Mouse (Mus musculus) kidney, postnatal 0 days (tissue): Measurements from ENCODE around the gene Prkn. TPM values are rescaled to one million over a fixed set of nuclear protein-coding genes. Genes with fewer than 3 reads are reported as not detected.

Experiments
- ATAC-seq: fragments of 200-750 bp; cut with Nextera tagmentation; replicated peaks from 2 replicates; pipeline ENCODE4 v1.8.0; 2017; ENCODE audit warnings: low read depth, moderate number of reproducible peaks, moderate TSS enrichment, moderate library complexity; ENCODE audit not compliant: low FRiP score
- DNase-seq: peaks from one replicate; pipeline ENCODE4 v3.0.0-alpha.2; 2016; ENCODE audit warnings: low spot score
- H3K27ac ChIP-seq: fragments of 300-500 bp; sonication (generic); 2 replicates; pipeline ENCODE4 v1.5.1; 2014; ENCODE audit warnings: mild to moderate bottlenecking
- H3K27me3 ChIP-seq: fragments of 300-500 bp; sonication (generic); 2 replicates; pipeline ENCODE4 v1.6.1; 2014; ENCODE audit warnings: low read length, mixed read lengths; ENCODE audit not compliant: insufficient read depth
- H3K36me3 ChIP-seq: fragments of 300-500 bp; sonication (generic); 2 replicates; pipeline ENCODE4 v1.6.1; 2014; ENCODE audit warnings: low read length, mixed read lengths; ENCODE audit not compliant: insufficient read depth
- H3K4me1 ChIP-seq: fragments of 300-500 bp; sonication (generic); replicated peaks from 2 replicates; pipeline ENCODE4 v1.6.1; 2014; ENCODE audit warnings: antibody characterized with exemption, low read length, mixed read lengths; ENCODE audit not compliant: insufficient read depth
- H3K4me2 ChIP-seq: fragments of 300-500 bp; sonication (generic); 2 replicates; pipeline ENCODE4 v1.6.1; 2014; ENCODE audit warnings: mild to moderate bottlenecking, low read length, moderate library complexity, mixed read lengths
- H3K4me3 ChIP-seq: fragments of 300-500 bp; sonication (generic); replicated peaks from 2 replicates; pipeline ENCODE4 v1.5.1; 2014; ENCODE audit warnings: low read depth, low read length
- H3K9ac ChIP-seq: fragments of 300-500 bp; sonication (generic); 2 replicates; pipeline ENCODE4 v1.6.1; 2014; ENCODE audit warnings: low read depth, low read length
- H3K9me3 ChIP-seq: fragments of 300-500 bp; sonication (generic); replicated peaks from 2 replicates; pipeline ENCODE4 v1.6.1; 2016; ENCODE audit warnings: low read length, inconsistent platforms, mixed read lengths
- CTCF ChIP-seq: IDR thresholded peaks from 2 replicates; pipeline ENCODE4 v1.5.1; 2016; ENCODE audit warnings: antibody characterized with exemption, low read depth, mild to moderate bottlenecking, moderate library complexity
- WGBS: fragments of 180-500 bp; shearing (Covaris S2); extraction: QIAGEN DNeasy Blood & Tissue Kit; methylation state at CpG from one replicate; pipeline ENCODE4 v1.1.7; 2014; 5-methylcytosine and 5-hydroxymethylcytosine counted together
- polyA plus RNA-seq: library from polyadenylated mRNA; unstranded; fragments of >200 nt; fragmentation: Nextera tagmentation; extraction: Ambion mirVana; gene quantifications from 2 replicates; pipeline ENCODE4 v1.2.1, GENCODE M21; 2015

Gene Prkn
- polyA plus RNA-seq, 1 experiment from 2014 or later = 3.6 TPM

- 17% methylated on average over 14 of the region's 14 CpGs for WGBS
- Histone ChIP-seq H3K4me3 (no peak overlapping the region), H3K4me1 (peaks cover 10% of the 10 kb centered on the region; the same call in 1 of the 2 replicates), H3K9me3 (no peaks in the 10 kb centered on the region), H3K27me3 (no peaks in the 10 kb centered on the region), H3K27ac (no peak overlapping the region), H3K4me2 (peak overlapping the region; percentile 44), H3K9ac (no peak overlapping the region), H3K36me3 (no peaks in the 10 kb centered on the region)
- peak; percentile 65 for TF ChIP-seq CTCF
- peak; percentile 76 for DNase-seq
- ATAC-seq = peak; percentile 78; the same call in 1 of the 2 replicates
These were observed 227.7 kb downstream of the Prkn start for GRCm38 (mm10) chr17:11067704-11068475.

DNA sequence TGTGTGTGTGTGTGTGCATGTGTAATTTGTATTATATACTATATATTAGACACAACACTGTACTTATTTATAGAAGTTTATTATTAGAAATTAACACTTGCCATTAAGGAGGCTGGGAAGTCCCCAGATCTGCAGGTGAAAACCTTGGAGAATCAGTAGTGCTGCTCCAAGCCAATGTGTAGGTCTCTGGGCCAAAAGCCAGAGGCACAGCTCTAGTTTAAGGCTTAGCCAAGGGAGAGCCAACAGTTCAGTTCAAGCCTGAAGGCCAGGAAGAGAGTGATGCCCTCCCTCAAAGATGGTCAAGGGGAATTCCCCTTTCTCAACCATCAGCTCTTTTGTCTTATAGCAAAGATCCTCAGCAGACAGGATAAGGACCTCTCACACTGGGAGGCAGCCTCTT is 230.8 kb downstream of the Prkn start:
- ATAC-seq (no peak), DNase-seq (no peak)
- no peak overlapping the region for H3K4me2 ChIP-seq
- no peaks in the 10 kb centered on the region for H3K36me3 ChIP-seq
- no peak overlapping the region for H3K27ac ChIP-seq
- H3K9ac ChIP-seq = no peak overlapping the region
- H3K4me3 ChIP-seq = no peak overlapping the region
- no peaks in the 10 kb centered on the region for H3K27me3 ChIP-seq
- TF ChIP-seq CTCF = no peak
- H3K9me3 ChIP-seq = no peaks in the 10 kb centered on the region
- H3K4me1 ChIP-seq = peaks cover 10% of the 10 kb centered on the region; the same call in 1 of the 2 replicates

DNA sequence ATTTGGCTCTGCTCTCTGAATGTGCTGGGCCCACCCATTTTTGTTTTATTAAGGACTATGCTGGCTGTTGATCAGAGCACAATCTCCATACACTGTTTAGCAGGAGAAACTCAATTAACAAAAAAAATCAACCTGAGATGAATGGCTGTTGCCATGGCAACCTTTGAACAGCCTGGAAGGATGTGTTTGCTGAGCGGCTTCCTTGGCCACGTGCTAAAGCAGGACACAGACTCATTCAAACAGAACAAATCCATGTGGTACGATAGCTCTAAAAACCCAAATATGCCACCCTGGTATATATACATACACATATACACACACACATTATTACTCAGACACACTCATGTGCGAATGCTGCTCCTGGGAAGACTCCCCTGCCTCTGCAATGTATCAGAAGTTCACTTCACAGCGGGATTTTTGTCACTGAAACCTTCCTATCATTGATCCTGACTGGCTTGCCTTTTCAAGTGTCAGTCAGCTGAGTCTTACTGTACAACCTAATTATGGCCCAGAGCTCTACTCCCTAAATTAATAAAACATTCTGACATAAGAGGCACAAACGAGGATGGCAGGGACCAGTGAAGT is 236.2 kb downstream of the Prkn start:
- TF ChIP-seq CTCF = no peak
- no peak overlapping the region for H3K4me2 ChIP-seq
- H3K9ac ChIP-seq = no peak overlapping the region
- DNase-seq = no peak
- no peaks in the 10 kb centered on the region for H3K27me3 ChIP-seq
- no peak for ATAC-seq
- no peak overlapping the region for H3K27ac ChIP-seq
- H3K9me3 ChIP-seq = no peaks in the 10 kb centered on the region
- WGBS = 56% methylated on average over 6 of the region's 6 CpGs
- H3K36me3 ChIP-seq = no peaks in the 10 kb centered on the region
- no peak overlapping the region for H3K4me3 ChIP-seq
- no peaks in the 10 kb centered on the region for H3K4me1 ChIP-seq

DNA sequence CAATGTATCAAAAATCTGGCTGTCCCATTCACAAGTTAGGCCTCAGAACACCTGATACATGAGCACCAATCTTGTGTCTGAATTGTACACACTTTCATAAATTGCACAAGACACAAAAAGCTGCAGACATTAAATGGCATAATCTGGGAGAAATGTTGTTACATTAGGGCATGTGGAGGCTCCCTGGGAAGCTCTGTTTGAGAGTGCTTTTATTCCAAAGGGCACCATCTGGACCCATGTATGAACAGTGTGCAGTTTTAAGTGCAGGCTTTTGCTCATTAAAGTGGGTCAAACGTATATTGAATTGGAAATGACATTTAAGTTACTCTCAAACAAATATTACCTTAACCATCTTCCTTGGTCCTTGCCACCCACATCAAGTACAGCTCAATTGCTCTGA is 246.3 kb downstream of the Prkn start:
- DNase-seq (no peak), ATAC-seq (no peak)
- H3K9ac ChIP-seq = no peak overlapping the region
- no peak overlapping the region for H3K4me2 ChIP-seq
- no peaks in the 10 kb centered on the region for H3K4me1 ChIP-seq
- H3K27ac ChIP-seq = no peak overlapping the region
- TF ChIP-seq CTCF = no peak
- H3K9me3 ChIP-seq = no peaks in the 10 kb centered on the region
- no peaks in the 10 kb centered on the region for H3K36me3 ChIP-seq
- no peaks in the 10 kb centered on the region for H3K27me3 ChIP-seq
- no peak overlapping the region for H3K4me3 ChIP-seq
- WGBS = 80% methylated on average over 1 of the region's 1 CpGs

DNA sequence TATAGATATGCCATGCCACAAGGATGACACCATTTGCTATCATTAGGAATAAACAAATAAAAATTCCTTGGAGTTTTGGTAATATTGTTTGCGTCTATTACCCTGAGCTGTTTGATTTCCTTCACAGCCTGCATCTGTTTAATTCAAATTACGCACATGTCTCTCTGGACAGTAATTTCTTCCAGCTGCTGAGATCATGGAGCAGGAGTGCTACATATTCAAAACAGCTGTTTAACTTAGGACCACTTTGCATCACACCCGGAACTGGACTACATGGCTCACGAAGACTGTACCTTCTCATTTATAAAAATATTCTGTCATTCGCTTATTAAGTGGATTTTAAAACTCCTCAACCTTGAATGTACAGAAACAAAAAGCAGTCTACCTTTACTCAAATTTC is 246.9 kb downstream of the Prkn start:
- 67% methylated on average over 5 of the region's 5 CpGs for WGBS
- ATAC-seq (no peak), DNase-seq (peak; percentile 32)
- no peaks in the 10 kb centered on the region for H3K27me3 ChIP-seq
- H3K4me2 ChIP-seq = no peak overlapping the region
- H3K4me3 ChIP-seq = no peak overlapping the region
- no peaks in the 10 kb centered on the region for H3K36me3 ChIP-seq
- H3K9ac ChIP-seq = no peak overlapping the region
- no peak overlapping the region for H3K27ac ChIP-seq
- TF ChIP-seq CTCF = no peak
- no peaks in the 10 kb centered on the region for H3K4me1 ChIP-seq
- H3K9me3 ChIP-seq = no peaks in the 10 kb centered on the region

GRCm38 (mm10) chr17:11087823-11088222 is 247.6 kb downstream of the Prkn start:
- DNase-seq = no peak

More at GRCm38 (mm10) chr17:11087823-11088222, 247.6 kb downstream of the Prkn start:
- Histone ChIP-seq H3K27me3 (no peaks in the 10 kb centered on the region), H3K9ac (no peak overlapping the region), H3K4me3 (no peak overlapping the region), H3K36me3 (no peaks in the 10 kb centered on the region), H3K27ac (no peak overlapping the region), H3K4me2 (no peak overlapping the region), H3K4me1 (no peaks in the 10 kb centered on the region), H3K9me3 (no peaks in the 10 kb centered on the region)
- WGBS = 35% methylated on average over 8 of the region's 8 CpGs
- no peak for TF ChIP-seq CTCF
- ATAC-seq = no peak
